13 mouse cellular contexts compared by ENCODE assay signal in the genomic region with DNA sequence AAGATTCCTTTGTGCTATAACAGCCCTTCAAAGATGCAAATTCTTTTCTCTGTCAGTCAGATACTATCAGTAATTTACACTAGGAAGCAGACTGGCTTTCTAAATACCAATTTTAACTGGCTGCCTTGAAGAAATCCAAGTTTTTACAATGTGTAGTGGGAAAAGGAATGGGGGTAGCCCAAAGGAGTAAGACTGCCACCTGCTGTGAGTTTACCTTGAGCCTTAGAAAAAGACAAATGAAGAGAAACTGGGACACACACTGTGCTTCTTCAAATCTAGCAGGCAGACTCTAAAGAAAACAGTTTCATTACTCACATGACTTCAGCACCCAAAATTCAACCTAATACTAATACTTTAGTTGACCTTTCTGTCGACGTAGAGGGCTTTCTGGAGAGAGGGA.
"Had no signal": no experiment of that assay in that cellular context is flagged by ENCODE, and none has a peak within 500 bp of the region (broad histone marks: within the 10 kb centered on the region; RNA-seq: fewer than 3 reads in every experiment).

No protein-coding gene starts in this region.

- H3K9me3 ChIP-seq: liver, embryonic 12.5 days; lung, embryonic 15.5 days; midbrain, embryonic 12.5 days; neural tube, embryonic 13.5 days had no signal

- H3K27me3 ChIP-seq: liver, embryonic 12.5 days; lung, embryonic 15.5 days; midbrain, embryonic 12.5 days; neural tube, embryonic 13.5 days had no signal

- H3K4me1 ChIP-seq: liver, embryonic 12.5 days; lung, embryonic 15.5 days had no signal

- H3K36me3 ChIP-seq: liver, embryonic 12.5 days; lung, embryonic 15.5 days; midbrain, embryonic 12.5 days; neural tube, embryonic 13.5 days had no signal

- DNase-seq: kidney, adult 11 months; kidney, postnatal 10 days; kidney, postnatal 4 days; right cerebral cortex, postnatal 14 days; thymus, adult 2 months; thymus, postnatal 25 days had no signal

- ATAC-seq: liver, embryonic 12.5 days; midbrain, embryonic 16.5 days had no signal

- H3K9ac ChIP-seq: liver, embryonic 12.5 days; lung, embryonic 15.5 days; midbrain, embryonic 12.5 days; neural tube, embryonic 13.5 days had no signal

- H3K4me3 ChIP-seq: layer of hippocampus, adult 2 months; left cerebral cortex, adult 2 months; liver, embryonic 12.5 days; lung, embryonic 15.5 days; midbrain, embryonic 12.5 days; neural tube, embryonic 13.5 days had no signal

- H3K4me2 ChIP-seq: liver, embryonic 12.5 days; lung, embryonic 15.5 days; midbrain, embryonic 12.5 days; neural tube, embryonic 13.5 days had no signal

- H3K27ac ChIP-seq: layer of hippocampus, adult 2 months; left cerebral cortex, adult 2 months; liver, embryonic 12.5 days; lung, embryonic 15.5 days; midbrain, embryonic 12.5 days; neural tube, embryonic 13.5 days had no signal
